Mouse (Mus musculus): ENCODE results near the gene Gbx1.
A peak's percentile ranks its signal among the peaks of the same experiment; 100 is the strongest.

Gene Gbx1

GRCm38 (mm10) chr5:24524522-24524921 is 2.5 kb downstream of the Gbx1 start:
- no peak for DNase-seq

- no peak for DNase-seq
Measured at GRCm38 (mm10) chr5:24523806-24524205, 3.2 kb downstream of the Gbx1 start.

DNA sequence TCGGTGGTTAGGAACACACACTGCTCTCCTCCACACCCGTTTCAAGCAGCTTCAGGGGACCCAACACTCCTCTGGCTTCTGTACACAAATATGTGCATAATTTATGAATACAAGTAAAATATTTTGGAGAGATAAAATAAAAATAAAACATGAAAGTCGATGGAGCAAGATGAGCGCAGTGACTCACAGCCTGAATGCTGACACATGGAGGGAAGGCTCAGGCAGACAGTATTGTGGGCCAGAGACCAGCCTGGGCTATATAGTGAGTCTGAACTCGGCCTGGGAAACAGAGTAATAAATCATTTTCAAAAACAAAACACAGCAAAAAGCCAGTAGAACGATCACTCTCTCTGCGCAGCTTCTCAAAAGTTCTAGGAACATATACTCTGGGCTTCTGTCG is 5.6 kb downstream of the Gbx1 start:
- no peak for DNase-seq

DNA sequence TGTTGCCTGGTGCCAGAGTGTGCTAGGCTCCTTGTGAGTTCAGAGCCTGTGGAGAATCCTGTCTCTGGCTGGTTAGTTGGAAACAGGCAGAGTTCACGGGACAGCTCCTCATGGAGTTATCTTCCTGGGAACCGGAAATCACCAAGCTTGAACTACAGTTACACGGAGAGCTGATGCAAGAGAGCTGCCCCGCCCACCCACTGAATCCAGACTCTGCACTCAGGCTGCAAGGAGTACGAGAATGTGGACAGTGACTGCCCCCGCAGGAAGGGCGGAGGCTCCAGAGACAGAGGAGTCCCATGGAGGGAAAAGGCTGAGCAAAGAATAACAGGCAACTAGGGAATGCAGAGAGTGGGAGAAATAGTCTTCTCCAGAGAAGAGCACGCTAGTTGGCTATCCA is 14.7 kb downstream of the Gbx1 start:
- DNase-seq = peak; percentile 26 to 31

DNA sequence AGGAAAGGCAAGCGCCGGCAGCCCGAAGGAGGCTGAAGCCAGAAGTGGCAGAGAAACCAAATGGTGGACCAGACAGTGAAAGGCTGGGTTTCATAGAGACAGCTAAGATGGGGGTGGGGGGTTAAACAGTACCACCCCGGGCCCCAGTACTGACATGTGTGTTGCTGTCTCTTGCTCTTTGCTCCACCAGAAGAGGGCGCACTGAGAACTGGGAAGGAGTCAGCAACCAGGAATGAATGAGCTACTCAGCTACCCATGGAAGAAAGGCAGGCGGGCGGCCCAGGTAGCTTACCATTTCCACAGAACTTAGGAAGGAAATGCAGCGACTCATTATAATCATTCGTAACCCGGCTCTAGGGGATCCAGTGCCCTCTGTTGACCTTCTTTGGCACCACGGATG is 16.4 kb downstream of the Gbx1 start:
- peak; percentile 34 to 50 for DNase-seq

- DNase-seq = no peak
Measured at GRCm38 (mm10) chr5:24508406-24508805, 18.6 kb downstream of the Gbx1 start.

DNA sequence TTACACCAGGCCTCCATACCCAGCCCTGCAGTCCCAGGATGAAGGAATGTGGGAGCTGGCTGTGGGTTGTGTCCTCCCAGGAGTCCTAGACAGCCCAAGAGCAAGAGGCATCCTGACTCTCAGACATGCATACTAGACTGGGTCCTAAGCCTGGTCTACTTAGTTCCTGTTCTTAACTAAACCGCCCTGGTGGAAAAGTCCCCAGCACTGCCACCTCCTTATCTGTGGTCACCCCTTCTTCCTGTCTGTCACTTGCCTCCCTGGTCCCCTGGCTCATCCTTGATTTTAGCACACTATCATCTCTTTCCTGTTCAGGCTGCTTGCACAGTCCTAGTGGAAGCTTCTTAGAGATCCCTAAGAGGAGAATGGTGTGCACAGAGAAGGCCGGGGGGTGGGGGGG is 21.5 kb downstream of the Gbx1 start:
- no peak for DNase-seq

DNA sequence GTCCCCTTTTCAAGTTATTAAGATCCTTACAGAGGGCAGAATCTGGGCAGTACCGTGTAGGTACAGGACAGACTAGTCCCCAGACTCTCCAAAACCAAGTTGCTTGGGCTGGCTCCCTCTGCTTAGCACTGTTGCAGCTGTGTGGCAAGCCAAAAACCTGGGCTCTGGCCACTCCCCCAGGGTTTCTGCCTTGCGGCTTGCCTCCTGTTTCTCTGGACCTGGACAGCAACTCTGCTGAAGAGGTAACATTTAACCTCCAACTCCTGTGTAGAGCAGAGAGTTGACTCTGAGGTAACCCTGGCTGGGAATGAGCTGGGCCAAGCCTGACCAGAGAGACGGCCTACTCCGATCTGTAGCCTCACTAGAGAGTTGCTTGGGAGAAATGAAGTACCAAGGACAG is 24.2 kb downstream of the Gbx1 start:
- no peak for DNase-seq

DNA sequence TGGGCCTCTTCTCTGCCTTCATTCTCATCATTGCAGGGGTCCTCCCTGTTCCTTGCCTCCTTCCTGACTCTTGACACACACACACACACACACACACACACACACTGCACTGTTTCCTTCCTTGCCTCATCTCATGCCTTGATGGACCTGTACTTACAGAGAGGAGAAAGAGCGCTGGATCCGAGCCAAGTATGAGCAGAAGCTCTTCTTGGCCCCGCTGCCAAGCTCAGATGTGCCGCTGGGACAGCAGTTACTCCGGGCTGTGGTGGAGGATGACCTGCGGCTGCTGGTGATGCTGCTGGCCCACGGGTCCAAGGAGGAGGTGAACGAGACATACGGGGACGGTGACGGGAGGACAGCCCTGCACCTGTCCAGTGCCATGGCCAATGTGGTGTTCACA is 26.2 kb downstream of the Gbx1 start:
- DNase-seq = no peak

DNA sequence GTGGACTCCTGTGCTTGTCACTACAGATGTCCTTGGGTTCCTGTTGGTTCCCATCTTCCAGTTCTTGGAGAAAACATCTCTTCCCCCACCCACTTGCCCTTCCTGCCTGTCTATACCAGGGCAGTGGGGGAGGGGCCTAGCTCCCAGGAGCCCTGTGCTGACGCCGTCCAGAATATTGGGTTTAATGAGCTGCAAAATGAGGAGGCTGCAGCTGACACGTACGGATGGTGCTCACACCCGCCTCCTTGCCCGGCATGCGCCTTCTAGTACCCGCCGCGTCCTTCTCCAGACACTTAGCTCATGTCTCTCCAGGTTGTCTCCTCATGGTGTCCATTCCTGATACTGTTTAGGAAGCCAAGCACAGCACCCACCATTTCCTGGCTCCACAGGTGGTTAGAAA is 27.9 kb downstream of the Gbx1 start:
- no peak for DNase-seq

- no peak for DNase-seq
Measured at GRCm38 (mm10) chr5:24497526-24497925, 29.5 kb downstream of the Gbx1 start.

GRCm38 (mm10) chr5:24496756-24497155 is 30.2 kb downstream of the Gbx1 start:
- no peak for DNase-seq

GRCm38 (mm10) chr5:24495019-24495418 is 32.0 kb downstream of the Gbx1 start:
- no peak for DNase-seq

- DNase-seq = peak; percentile 58 to 75
Measured at GRCm38 (mm10) chr5:24492546-24493285, 34.3 kb downstream of the Gbx1 start.

GRCm38 (mm10) chr5:24490413-24490920 is 36.5 kb downstream of the Gbx1 start:
- no peak for DNase-seq

DNA sequence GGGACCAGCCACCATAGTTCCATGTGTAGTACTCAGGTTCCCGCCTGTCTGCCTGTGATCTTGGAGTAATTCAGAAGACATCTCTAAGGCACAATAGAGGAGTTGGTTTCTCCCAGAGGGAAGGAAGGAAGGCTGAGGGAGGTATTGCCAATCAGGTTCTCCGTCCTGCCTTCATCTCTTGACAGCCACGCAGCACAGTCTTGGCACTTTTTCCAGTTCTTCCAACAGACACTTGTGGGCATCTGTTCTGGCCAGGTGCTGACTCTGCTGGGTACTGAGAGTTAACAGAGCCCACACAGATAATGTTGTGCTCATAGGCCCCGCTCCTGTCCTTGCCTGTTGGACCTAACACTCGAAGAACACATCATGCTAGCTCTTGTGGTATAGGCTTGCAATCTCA is 40.3 kb downstream of the Gbx1 start:
- no peak for DNase-seq

- DNase-seq = peak; percentile 83 to 88
Measured at GRCm38 (mm10) chr5:24486097-24486496, 40.9 kb downstream of the Gbx1 start.

GRCm38 (mm10) chr5:24484963-24485362 is 42.0 kb downstream of the Gbx1 start:
- no peak for DNase-seq

DNA sequence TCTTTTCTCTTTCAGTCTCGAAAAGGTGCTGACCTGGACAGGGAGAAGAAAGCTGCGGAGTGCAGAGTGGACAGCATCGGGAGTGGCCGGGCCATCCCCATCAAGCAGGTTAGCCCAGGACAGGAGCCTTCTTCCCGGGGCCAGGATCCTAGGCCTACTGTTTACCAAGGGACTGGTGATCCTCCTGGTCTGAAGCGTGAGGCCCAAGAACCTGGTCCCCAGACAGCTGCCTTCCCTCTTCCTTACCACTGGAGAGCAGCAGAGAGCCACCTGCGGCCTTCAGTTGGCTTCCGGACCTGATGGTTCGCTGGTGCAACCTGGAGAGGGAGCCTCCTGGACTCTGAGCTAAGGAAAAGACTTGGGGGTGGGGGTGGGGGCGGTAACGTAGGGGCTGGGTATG is 43.7 kb downstream of the Gbx1 start:
- DNase-seq = peak; percentile 68 to 71

GRCm38 (mm10) chr5:24482247-24483079 is 44.5 kb downstream of the Gbx1 start:
- DNase-seq = no peak

DNA sequence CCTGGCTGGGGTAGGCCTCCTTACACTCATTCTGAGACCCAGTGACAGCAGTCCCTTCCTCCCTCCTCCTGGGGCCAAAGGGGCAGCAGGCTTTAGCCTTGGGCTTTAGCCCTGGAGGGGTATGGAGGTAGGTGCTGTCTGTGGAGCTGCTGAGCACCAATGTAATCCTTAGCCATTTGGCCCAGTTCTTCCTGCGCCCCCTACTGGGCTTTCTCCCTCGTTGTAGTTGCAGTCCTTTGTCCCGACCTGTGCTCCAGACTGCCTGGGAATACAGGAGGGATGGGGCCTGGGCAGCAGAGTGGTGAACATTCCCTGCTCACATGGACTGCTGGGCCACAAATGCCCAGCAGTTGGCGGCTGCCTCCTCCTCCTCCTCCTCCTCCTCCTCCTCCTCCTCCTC is 45.4 kb downstream of the Gbx1 start:
- DNase-seq = peak; percentile 58 to 61

- DNase-seq = no peak
Measured at GRCm38 (mm10) chr5:24477909-24478308, 49.1 kb downstream of the Gbx1 start.

- DNase-seq = peak; percentile 94 to 96
Measured at GRCm38 (mm10) chr5:24475476-24476241, 51.3 kb downstream of the Gbx1 start.
